Mouse (Mus musculus): Measurements from ENCODE around the gene Slc10a7. TPM values are rescaled to one million over a fixed set of nuclear protein-coding genes. Genes with fewer than 3 reads are reported as not detected.

Slc10a7 gene
- polyA plus RNA-seq, 1 experiment, result 3.5 TPM

- H3K36me3 ChIP-seq (ENCODE audit: control insufficient read depth, insufficient read depth), result no peaks in the 10 kb centered on the region
- H3K79me2 ChIP-seq (ENCODE audit: control insufficient read depth, insufficient read depth), result no peaks in the 10 kb centered on the region
- no peak overlapping the region for H3K4me3 ChIP-seq
- H3K27me3 ChIP-seq (ENCODE audit: control insufficient read depth, insufficient read depth, insufficient read length), result no peaks in the 10 kb centered on the region
- TF ChIP-seq E2F4 (IDR thresholded peaks at IDR 0.05; ENCODE audit: insufficient read depth), result no peak
- TF ChIP-seq USF1 (IDR thresholded peaks at IDR 0.05; ENCODE audit: low read depth), result no peak
- TF ChIP-seq MAX (IDR thresholded peaks at IDR 0.05; ENCODE audit: low read depth), result no peak
- no peak for TF ChIP-seq TCF3 (IDR thresholded peaks at IDR 0.05; ENCODE audit: insufficient read length, low read depth)
- TF ChIP-seq MYOD1 (IDR thresholded peaks at IDR 0.05; ENCODE audit: control insufficient read depth in 1 of 3, insufficient read length in 2 of 3, low read depth in 2 of 3), result no peak
- TF ChIP-seq POLR2A (IDR thresholded peaks at IDR 0.05; ENCODE audit: insufficient read length, low read depth), result no peak
- TF ChIP-seq SRF (IDR thresholded peaks at IDR 0.05; ENCODE audit: control insufficient read depth, insufficient read length, low read depth), result no peak
- no peak for TF ChIP-seq POLR2AphosphoS2 (IDR thresholded peaks at IDR 0.05; ENCODE audit: insufficient read length, low read depth)
- TF ChIP-seq CEBPB (IDR thresholded peaks at IDR 0.05; ENCODE audit: insufficient read depth, poor library complexity, severe bottlenecking), result no peak
- no peak for TF ChIP-seq REST (IDR thresholded peaks at IDR 0.05; ENCODE audit: insufficient read depth, insufficient read length)
- no peak for TF ChIP-seq MYOG (IDR thresholded peaks at IDR 0.05; ENCODE audit: control insufficient read depth in 1 of 3, insufficient read depth in 1 of 3, insufficient read length in 2 of 3, low read depth in 2 of 3)
- TF ChIP-seq TCF12 (IDR thresholded peaks at IDR 0.05; ENCODE audit: insufficient read depth, poor library complexity, severe bottlenecking), result no peak
- no peak overlapping the region for H3K4me2 ChIP-seq (ENCODE audit: low read depth)
- no peak overlapping the region for H3ac ChIP-seq (ENCODE audit: control insufficient read depth, insufficient read length)
These were observed 239.6 kb downstream of the Slc10a7 start for GRCm38 (mm10) chr8:78748701-78749100.

DNA sequence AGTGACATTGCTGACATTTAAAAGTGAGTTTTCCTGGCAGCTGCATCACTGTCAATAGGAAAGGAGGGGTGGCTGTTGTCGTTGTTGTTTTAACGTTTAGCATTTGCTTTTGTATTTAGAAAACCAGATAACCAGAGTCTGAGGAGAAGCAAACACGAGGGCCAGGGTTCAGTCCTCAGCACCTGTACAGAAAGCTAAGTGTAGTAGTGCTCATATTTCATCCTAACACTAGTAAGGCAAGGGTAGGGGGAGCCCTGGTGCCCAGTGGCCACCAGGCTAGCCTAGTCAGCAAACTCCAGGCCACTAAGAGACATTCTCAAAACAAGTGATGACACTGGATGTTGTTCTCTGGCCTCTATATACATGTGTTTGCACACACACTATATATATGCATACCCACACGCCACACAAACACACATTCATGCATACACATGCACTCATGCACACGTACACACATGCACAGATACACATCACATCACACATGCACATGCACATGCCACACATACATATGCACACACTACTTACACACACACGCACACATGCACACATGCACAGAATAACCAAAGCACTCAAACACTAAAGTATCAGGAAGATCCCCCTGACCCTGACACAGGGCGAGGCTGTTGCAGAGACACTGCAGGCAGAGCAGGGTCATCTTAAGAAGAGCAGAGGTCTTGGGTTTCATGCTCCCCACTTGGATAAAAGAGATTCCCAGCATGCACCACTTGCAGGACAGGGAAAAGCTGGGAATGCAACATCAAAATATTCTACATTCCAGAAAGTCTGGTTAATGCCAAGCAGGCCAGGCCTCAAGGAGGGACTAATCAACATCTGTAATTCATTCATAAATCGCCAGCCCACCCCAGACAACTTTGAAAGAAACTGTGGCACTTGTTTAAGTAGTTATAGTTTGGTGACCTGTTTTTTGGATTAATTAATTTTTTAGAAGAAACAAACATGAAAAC, 241.0 kb downstream of the Slc10a7 start:
- TF ChIP-seq USF1 (IDR thresholded peaks at IDR 0.05; ENCODE audit: low read depth) (no peak), MAX (IDR thresholded peaks at IDR 0.05; ENCODE audit: low read depth) (no peak), TCF12 (IDR thresholded peaks at IDR 0.05; ENCODE audit: insufficient read depth, poor library complexity, severe bottlenecking) (no peak), POLR2A (IDR thresholded peaks at IDR 0.05; ENCODE audit: insufficient read length, low read depth) (no peak), MYOG (IDR thresholded peaks at IDR 0.05; ENCODE audit: control insufficient read depth in 1 of 3, insufficient read depth in 1 of 3, insufficient read length in 2 of 3, low read depth in 2 of 3) (no peak), SRF (IDR thresholded peaks at IDR 0.05; ENCODE audit: control insufficient read depth, insufficient read length, low read depth) (no peak), E2F4 (IDR thresholded peaks at IDR 0.05; ENCODE audit: insufficient read depth) (no peak), CEBPB (IDR thresholded peaks at IDR 0.05; ENCODE audit: insufficient read depth, poor library complexity, severe bottlenecking) (no peak), MYOD1 (IDR thresholded peaks at IDR 0.05; ENCODE audit: control insufficient read depth in 1 of 3, insufficient read length in 2 of 3, low read depth in 2 of 3) (no peak), TCF3 (IDR thresholded peaks at IDR 0.05; ENCODE audit: insufficient read length, low read depth) (no peak), POLR2AphosphoS2 (IDR thresholded peaks at IDR 0.05; ENCODE audit: insufficient read length, low read depth) (no peak), REST (IDR thresholded peaks at IDR 0.05; ENCODE audit: insufficient read depth, insufficient read length) (no peak)
- H3ac ChIP-seq (ENCODE audit: control insufficient read depth, insufficient read length), result no peak overlapping the region
- H3K4me3 ChIP-seq, result no peak overlapping the region
- no peaks in the 10 kb centered on the region for H3K36me3 ChIP-seq (ENCODE audit: control insufficient read depth, insufficient read depth)
- no peaks in the 10 kb centered on the region for H3K27me3 ChIP-seq (ENCODE audit: control insufficient read depth, insufficient read depth, insufficient read length)
- no peak overlapping the region for H3K4me2 ChIP-seq (ENCODE audit: low read depth)
- no peaks in the 10 kb centered on the region for H3K79me2 ChIP-seq (ENCODE audit: control insufficient read depth, insufficient read depth)

DNA sequence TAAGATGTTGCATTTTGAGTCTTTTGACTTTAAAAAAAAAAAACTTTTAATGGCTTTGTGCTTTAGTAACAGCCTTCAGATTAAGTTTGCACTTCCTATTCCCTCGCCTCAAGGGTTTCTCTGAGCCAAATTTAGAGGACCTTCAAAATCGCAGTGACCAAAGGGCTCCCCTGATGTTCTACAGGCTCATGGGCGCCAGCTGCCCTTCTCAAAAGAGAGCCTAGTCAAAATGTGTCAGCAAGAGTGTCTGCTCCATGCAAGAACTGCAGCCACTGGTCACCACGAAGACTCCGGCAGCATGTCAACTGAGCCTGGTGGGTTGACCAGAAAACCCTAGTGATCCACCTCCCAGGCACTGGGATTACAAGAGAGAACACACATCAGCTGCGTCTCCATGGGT, 242.0 kb downstream of the Slc10a7 start:
- H3K4me3 ChIP-seq, result no peak overlapping the region
- H3K27me3 ChIP-seq (ENCODE audit: control insufficient read depth, insufficient read depth, insufficient read length), result no peaks in the 10 kb centered on the region
- no peak overlapping the region for H3ac ChIP-seq (ENCODE audit: control insufficient read depth, insufficient read length)
- H3K4me2 ChIP-seq (ENCODE audit: low read depth), result no peak overlapping the region
- H3K36me3 ChIP-seq (ENCODE audit: control insufficient read depth, insufficient read depth), result no peaks in the 10 kb centered on the region
- no peaks in the 10 kb centered on the region for H3K79me2 ChIP-seq (ENCODE audit: control insufficient read depth, insufficient read depth)
- TF ChIP-seq USF1 (IDR thresholded peaks at IDR 0.05; ENCODE audit: low read depth) (no peak), SRF (IDR thresholded peaks at IDR 0.05; ENCODE audit: control insufficient read depth, insufficient read length, low read depth) (no peak), MYOD1 (IDR thresholded peaks at IDR 0.05; ENCODE audit: control insufficient read depth in 1 of 3, insufficient read length in 2 of 3, low read depth in 2 of 3) (no peak), REST (IDR thresholded peaks at IDR 0.05; ENCODE audit: insufficient read depth, insufficient read length) (no peak), TCF12 (IDR thresholded peaks at IDR 0.05; ENCODE audit: insufficient read depth, poor library complexity, severe bottlenecking) (no peak), POLR2AphosphoS2 (IDR thresholded peaks at IDR 0.05; ENCODE audit: insufficient read length, low read depth) (no peak), MYOG (IDR thresholded peaks at IDR 0.05; ENCODE audit: control insufficient read depth in 1 of 3, insufficient read depth in 1 of 3, insufficient read length in 2 of 3, low read depth in 2 of 3) (no peak), POLR2A (IDR thresholded peaks at IDR 0.05; ENCODE audit: insufficient read length, low read depth) (no peak), TCF3 (IDR thresholded peaks at IDR 0.05; ENCODE audit: insufficient read length, low read depth) (no peak), E2F4 (IDR thresholded peaks at IDR 0.05; ENCODE audit: insufficient read depth) (no peak), MAX (IDR thresholded peaks at IDR 0.05; ENCODE audit: low read depth) (no peak), CEBPB (IDR thresholded peaks at IDR 0.05; ENCODE audit: insufficient read depth, poor library complexity, severe bottlenecking) (no peak)

- Histone ChIP-seq H3K27me3 (ENCODE audit: control insufficient read depth, insufficient read depth, insufficient read length) (no peaks in the 10 kb centered on the region), H3K79me2 (ENCODE audit: control insufficient read depth, insufficient read depth) (no peaks in the 10 kb centered on the region), H3K36me3 (ENCODE audit: control insufficient read depth, insufficient read depth) (no peaks in the 10 kb centered on the region), H3K4me3 (no peak overlapping the region), H3K4me2 (ENCODE audit: low read depth) (no peak overlapping the region), H3ac (ENCODE audit: control insufficient read depth, insufficient read length) (no peak overlapping the region)
- TF ChIP-seq MYOG (IDR thresholded peaks at IDR 0.05; ENCODE audit: control insufficient read depth in 1 of 3, insufficient read depth in 1 of 3, insufficient read length in 2 of 3, low read depth in 2 of 3) (no peak), MYOD1 (IDR thresholded peaks at IDR 0.05; ENCODE audit: control insufficient read depth in 1 of 3, insufficient read length in 2 of 3, low read depth in 2 of 3) (no peak), CEBPB (IDR thresholded peaks at IDR 0.05; ENCODE audit: insufficient read depth, poor library complexity, severe bottlenecking) (no peak), USF1 (IDR thresholded peaks at IDR 0.05; ENCODE audit: low read depth) (no peak), POLR2AphosphoS2 (IDR thresholded peaks at IDR 0.05; ENCODE audit: insufficient read length, low read depth) (no peak), E2F4 (IDR thresholded peaks at IDR 0.05; ENCODE audit: insufficient read depth) (no peak)
These were observed 245.8 kb downstream of the Slc10a7 start for GRCm38 (mm10) chr8:78754986-78755385.

All from myocyte (in vitro differentiated cells).